Mouse (Mus musculus) adrenal gland, postnatal 14 days (tissue): ENCODE measurements around the gene Lrrc26. TPM values are rescaled to one million over a fixed set of nuclear protein-coding genes. Genes with fewer than 3 reads are reported as not detected.

Source experiments
- DNase-seq: peaks from one replicate; pipeline ENCODE4 v3.0.0; 2021; ENCODE audit warnings: mixed read lengths
- total RNA-seq: library from RNA; stranded (reverse); gene quantifications from 2 replicates; pipeline ENCODE4 v1.2.3, GENCODE M21; 2021

Lrrc26 gene
- total RNA-seq, 1 experiment from 2014 or later: not detected

DNA sequence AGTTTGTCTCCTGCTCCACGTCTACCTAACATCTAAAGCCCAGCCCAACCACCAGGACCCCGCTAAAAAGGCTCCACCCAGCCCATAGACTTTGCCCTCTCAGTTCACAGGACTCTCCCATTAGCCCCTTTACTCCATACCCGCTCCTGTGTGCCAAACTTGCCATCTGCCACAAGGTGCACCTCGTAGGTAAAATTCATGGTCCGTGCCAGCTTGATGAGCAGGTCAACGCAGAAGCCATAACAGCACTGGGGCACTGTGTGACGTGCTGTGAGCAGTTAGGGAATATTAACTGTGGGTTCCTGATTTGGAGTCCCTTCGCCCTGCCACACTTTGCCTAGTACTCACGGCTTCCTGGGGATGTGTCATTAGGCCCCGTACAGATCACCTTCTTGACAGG, 8.3 kb downstream of the Lrrc26 start:
- no peak for DNase-seq

DNA sequence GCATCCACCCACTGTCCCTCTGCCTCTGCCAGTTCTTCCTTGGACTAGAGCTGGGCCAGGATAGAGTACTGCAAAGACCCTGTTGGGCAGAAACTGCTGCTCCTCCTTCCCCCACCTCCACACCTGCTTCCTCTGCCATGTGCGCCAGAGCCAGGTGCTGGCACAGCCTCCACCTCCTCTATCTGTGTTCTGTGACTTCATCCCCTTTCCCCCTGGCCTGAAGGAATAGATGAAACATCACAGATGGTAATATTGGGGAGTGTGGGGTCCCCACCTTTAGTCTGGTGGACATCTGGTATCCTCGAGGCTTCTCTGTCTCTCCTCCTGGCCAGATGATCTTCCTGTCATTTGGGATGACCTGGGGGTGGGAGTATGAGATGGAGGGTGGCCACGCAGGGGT, 13.7 kb downstream of the Lrrc26 start:
- no peak for DNase-seq

DNA sequence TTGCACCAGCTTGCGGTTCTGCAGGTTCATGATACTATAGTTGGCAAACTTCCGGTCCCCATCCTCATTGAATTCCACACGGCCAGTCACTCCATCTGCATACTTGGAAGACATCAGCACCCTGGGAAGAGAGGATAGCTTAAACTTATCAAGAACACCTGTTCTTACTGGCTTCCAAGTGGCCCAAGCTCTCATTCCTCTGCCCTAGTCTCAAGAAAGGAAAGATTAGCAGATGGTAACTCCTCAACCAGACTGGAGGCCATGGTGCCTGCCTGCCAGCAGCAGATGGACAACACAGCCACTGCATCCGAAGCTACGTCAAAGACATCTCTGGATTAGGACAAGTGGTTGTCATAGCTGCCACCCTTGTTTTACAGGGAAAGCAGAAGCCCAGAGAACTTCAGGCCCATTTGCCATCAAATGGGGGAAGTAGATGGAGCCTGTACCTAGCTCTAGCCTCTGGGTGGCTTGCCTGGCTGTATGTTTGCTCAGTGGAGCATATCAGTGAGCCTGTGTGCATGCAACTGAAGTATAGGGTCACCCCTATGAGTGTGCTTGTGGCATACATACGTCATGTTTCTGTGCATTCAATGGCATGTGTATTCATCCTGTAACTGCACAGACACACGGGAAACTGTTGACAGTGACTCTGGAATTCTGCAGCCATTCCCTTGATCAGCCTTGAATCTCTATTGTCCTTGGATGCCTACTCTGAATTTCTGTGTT, 14.4 kb downstream of the Lrrc26 start:
- DNase-seq: no peak

DNA sequence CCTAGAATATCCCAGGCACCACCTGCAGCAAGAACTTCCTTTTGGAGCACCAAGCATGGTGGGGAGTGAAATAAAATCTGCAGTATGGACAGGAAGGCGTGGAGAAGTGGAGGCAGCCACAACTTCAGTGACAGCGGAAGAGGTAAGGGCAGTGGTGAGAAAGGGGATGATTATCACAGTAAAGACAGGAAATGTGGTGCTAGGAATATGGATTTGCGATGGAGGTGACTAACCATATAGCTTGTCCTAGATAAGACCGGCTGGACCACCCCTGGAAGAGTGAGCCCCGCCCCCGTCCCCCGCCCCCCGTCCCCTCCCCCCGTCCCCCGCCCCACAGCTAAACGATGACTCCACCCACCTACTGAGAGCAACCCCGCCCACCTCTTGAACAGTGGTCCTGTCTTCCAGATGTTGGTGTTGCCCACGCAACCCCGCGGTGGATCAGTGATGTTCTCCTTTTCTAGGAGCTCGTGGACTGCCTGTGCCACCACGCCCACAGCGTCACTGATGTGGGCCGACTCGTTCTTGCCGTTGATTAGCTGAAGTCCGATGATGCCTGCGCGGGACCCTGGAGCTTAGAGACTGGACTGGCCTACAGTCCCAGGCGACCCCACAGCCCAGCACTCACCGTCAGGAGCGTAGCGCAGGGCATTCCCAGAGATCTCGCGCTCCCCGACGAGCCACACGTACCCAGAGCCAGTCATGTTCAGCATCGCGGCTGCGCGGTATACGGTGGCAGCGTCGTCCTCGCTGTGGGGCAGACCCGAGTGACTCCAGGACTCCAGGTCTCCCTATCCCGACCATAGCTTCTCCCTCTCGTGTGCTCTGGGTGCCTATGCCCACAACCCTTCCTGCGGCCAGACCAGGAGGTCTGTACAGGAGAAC, 15.2 kb downstream of the Lrrc26 start:
- DNase-seq: peak; percentile 44

DNA sequence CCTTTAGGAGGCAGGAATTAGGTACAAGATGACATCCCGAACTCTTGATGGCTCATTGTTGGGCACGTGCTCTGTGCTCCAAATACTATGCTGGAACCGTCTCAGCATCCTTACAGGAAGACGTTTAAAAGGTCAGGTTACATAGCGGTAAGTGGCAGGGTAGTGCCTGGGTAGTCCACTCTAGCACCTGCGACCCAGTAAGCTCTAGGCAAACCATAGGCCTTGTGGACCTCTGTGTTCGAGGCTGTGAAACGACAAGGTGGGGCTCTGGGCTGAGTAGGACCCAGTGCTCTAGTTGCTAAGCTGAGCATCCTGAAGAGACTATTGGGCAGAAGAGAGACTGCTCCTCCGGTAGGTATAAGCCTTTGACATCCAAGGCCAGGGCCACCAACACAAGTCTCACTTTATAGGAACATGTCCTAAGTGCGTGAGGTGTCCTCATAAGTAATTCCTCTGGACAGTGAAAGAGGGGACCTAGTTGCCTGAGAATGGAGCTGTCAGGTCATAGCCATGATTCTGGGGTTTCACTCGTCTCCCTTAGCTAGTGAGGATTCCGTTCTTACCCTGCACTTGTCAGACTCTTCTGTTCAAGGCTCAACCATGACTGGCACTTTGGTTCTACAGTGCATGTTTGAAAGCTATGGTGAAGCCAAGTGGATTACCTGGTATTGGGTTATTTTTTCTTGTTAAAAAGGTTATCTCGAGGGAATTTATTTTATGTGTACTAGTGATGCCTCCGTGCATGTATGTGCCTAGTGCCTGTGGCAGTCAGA, 16.1 kb downstream of the Lrrc26 start:
- DNase-seq: no peak

DNA sequence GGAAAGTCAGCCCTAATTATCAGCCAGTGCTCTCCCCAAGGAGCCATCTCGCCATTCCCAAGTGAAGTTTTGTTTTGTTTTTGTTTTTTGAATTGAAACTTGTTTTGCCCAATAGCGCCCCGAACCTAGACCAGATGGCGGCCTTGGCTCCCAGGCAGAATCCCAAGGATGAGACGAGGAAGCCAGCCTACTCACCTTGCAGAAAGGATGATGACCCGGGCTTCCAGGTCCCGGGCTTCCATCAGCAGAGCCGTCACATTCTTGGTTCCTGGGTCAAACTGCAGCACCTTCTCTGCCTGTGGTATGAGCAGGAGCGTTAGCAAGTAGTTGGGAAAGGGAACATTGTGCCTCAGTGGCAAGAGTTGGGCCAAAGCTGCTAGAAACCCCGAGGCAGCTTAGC, 20.5 kb downstream of the Lrrc26 start:
- DNase-seq: no peak

DNA sequence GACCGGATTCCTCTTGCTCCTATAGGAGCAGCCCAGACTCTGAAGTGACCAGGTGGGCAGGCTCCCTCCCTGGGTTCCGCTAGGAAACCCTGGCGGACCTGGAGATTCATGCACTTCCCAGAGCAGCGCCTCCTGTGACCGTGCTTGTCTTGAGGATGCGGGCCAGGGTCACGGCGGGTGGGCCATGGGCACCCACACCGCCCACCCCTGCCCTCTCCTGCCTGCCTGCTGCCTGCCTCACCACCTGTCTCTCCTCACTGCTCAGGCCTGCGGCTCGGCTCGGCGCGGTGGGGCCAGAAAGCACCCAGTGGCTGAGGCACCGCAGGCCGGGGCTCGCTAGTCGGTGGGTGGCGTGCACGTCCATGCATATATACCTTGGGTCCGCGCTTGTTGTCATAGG, 21.3 kb downstream of the Lrrc26 start:
- DNase-seq: no peak

DNA sequence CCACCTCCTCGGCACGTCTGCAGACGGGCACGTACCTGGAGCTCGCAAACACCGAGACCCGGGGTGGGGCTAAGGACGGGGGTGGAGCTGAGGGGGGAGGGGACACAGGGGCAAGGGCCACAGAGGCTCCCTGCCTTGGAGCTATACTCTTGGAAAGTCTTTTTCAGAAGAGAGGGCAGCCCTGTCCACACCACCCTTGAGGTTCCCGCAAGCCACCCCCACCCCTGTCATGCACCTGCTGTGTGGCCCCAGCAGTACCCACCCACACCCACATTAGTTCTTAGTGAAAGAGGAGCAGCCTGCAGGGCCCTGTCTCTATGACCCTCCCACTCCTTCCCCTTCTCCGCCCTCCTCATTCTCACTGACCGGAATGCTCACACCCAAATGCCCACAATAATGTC, 21.8 kb downstream of the Lrrc26 start:
- DNase-seq: no peak

DNA sequence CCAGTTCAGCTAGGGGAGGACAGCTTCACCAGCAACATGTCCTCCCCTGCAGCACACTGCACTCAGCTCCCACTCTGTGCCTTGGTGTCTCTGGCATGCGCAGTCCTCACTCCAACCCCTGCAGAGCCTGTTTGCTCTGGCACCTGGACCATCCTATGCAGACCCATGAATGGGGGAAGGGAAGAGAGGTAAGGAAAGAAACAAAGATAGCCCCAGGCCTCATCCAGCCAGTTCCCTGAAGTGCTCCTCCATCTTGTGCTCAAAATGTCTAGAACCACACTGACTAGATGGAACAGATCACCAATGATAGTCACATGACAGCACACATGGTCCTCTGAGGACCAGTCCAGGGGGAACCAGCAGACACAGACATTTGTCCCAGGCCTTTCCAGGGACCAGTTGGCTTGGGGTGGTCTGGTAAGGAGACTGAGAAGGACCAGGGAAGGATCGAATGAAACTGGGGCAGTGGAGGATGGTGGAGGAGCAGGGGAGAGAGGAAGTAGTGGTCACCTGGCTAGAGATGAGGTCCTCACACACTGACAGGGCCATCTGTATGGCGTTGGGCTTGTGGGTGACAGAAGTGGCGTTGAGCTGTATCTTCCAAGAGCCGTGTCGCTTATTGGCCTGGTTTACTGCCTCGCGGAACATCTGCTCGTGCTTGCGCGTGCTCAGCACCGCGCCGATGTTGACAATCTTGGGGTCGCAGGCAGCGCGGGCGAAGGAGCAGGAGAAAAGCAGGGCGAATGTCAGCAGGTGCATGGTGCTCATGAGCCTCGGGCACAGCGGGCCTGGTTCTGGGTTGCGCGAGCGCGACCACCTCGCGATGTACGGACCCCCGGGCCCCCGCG, 28.6 kb downstream of the Lrrc26 start:
- no peak for DNase-seq

DNA sequence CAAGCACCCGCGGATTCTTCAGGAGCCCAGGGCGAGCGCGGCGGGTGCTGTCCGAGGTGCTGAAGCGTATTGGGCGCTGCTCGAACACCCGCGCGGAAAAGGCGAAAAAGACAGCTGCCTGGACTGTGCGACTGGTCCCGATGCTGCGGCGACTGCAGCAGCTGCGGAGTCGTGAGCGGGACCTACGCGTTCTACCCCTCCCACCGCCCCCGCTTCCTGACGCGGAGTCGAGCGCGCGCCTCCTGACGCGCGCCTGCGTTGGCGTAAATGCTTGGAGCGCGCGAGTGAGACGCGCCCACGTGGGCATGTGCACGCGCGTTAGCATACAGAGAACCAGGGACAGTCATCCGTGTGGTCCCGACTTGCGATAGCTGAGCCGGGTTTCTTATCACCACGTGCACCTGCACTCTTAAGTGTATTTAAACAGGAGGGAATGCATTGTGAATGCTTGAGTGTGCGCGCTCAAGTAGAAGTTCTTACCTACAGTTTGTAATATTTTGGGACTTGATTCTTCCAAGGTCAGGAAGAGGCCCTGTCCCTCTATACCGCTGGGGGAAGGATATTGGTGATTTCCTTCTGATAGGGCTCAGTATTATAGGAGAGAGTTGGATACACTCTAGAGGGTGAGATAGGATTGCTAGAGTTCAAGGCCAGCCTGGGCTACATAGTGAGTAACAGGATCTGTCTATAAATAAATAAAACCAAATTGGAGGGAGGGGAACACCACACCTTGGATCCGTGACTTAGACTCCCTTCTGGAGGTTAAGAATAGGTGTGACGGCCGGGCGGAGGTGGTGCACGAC, 29.5 kb downstream of the Lrrc26 start, which contains the start of gene Grin1:
Gene Grin1, minus strand, starts transcription at position 217 of the 803 bp plus-strand sequence.
- DNase-seq: peak; percentile 80

DNA sequence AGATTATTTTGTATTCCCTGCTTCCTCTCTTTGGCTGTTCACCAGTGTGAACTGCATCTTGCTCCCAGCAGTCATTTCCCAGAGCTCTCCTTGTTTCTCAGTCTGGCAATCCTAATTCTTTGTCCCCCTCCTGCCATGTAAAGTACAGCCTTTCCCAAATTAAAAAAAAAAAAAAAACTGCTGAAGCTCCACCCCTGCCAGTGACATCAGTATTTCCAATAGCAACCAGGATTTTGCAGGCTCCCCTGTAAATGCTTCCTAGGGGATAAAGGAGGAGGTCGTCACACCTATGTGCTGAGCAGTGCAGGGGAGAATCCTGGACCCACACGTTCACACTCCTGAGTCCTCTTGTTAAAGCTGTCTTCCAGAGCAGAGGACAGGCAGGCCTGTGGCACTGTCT, 30.4 kb downstream of the Lrrc26 start:
- DNase-seq: no peak

DNA sequence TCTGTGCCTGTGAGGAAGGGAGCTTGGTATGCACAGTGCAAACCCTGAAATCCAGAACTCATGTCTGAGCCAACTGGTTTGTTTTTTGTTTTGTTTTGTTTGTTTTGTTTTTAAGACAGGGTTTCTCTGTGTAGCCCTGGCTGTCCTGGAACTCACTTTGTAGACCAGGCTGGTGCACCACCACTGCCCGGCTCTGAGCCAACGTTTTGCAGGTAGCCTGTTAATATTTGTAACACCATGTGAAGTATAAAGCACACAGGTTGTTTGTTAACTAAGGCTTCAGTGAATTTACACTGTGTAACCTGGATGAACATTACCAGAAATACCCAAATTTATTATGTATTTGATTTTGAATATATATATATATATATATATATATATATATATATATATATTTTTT, 36.3 kb downstream of the Lrrc26 start:
- DNase-seq: no peak

DNA sequence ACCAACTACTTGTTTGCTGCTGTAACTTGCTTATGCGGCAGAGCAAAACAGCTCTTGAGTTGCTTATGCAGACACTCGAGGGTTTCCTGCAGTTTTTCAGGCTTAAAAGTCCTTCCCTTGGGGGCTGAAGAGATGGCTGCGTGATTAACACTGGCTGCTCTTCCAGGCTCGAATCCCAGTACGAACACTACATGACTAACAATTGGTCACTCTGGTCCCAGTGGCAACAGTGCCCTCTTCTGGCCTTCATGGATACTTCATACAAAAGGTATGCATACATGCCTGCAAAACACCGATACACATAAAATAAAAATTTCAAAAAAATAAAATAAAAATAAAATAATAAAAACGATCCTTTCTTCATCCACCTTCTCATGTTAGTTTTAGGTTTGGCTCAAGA, 38.7 kb downstream of the Lrrc26 start:
- peak; percentile 63 for DNase-seq

DNA sequence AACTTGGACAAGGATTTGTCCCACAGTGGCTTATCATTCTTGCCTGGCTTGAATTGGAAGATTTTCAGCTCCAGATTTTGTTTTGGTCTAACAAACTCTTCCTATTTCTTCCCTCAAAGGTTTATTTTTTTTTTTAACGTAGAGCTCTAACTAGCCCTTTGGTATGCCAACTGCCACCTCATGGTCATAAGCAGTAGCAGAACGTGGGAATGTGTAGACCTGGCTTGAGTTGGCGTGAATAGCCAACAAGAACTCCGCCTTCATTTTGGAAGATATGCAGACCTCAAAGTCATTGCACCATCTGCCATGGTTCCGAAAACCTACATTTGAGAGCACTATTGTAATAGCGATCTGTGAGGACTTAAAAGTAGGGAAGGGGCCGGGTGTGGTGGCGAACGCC, 41.8 kb downstream of the Lrrc26 start:
- no peak for DNase-seq

DNA sequence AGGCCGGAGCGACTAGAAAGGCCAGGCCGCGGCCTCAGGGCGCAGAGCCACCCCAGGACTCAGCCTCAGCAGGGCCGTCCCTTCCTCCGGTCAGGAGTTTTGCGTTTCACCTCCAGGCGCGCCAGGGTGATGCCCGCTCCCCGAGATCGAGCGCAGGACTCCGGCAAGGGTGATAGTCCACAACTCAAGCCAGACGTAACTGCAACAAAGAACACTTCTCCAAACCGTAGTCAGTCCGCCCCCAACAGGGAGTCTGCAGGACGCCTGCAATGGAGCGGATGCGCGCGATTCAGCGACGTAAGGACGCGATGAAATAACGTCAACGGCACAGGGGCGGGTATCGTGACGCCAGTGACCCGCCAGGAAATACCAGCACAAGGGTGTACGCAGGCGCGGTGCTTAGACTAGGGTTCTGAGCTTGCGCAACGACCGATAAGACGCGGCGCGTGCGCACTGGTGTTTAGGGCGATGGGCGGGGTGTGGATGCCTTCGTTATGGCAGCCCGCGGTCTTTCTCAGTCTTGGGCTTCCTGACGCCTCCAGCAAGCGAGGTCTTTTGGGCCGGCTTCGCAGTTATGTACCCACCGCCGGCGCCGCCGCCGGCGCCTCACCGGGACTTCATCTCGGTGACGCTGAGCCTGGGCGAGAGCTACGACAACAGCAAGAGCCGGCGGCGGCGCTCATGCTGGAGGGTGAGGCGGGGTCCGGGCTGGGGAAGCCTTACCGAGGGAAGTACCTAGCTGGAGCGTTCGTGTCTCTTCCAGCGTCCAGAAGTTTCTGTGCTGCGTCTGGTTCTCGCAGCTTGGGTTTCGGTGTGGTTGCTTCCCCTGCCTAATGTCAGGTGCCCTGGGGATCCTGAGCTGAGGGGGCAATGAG, 42.8 kb downstream of the Lrrc26 start, which contains the start of gene Man1b1:
Gene Man1b1, plus strand, starts transcription at position 53 of the 875 bp plus-strand sequence.
- DNase-seq: peak; percentile 100

DNA sequence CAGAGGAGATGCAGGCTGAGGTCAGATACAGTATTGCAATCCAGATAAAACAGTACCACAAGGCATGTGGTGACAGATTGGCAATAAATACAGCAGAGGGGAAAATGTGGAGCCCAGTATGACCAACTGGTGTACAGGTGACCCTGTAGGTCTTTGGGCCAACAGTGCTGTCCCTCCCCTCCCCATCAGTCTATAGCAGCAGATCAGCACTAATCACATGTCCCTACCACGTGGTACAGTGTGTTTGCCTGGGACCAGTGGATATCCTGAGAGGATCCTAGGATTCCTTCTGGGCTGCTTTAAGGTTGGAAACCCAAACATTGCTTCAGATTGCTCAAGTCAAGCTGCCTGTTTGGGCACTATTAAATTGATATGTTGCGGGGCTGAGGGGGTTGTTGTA, 43.9 kb downstream of the Lrrc26 start:
- DNase-seq: no peak

DNA sequence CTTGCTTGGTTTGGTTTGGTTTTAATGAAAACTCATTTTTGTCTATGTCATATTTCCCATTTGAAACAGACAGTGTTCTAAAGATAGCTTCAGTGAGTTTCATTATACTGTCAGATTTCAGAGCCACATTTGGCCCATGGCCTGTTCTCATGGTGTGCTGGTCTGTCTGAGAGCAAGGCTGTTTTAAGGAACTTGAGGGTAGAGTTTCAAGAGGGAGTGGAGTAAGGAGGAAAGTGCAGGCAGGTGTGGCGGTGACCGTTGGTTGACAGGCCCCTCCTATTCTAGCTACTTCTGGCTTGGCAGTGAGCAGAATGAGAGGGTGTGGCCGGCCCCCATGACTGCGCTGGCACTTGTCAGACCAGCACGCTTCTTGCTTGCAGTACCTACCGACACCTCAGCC, 48.6 kb downstream of the Lrrc26 start:
- DNase-seq: no peak
